Mouse (Mus musculus) heart, embryonic 14.5 days (tissue): ENCODE results near the gene Eri3. TPM values are rescaled to one million over a fixed set of nuclear protein-coding genes. Genes with fewer than 3 reads are reported as not detected.

Source experiments
- ATAC-seq: fragments of 200-750 bp; cut with Nextera tagmentation; 2 replicates; pipeline ENCODE4 v1.8.0; 2017; ENCODE audit warnings: low read depth, moderate TSS enrichment; ENCODE audit not compliant: insufficient number of reproducible peaks, insufficient read depth, low FRiP score
- H3K27ac ChIP-seq, 2 experiments: fragments of 200-500 bp in 1 of 2; fragments of 300-500 bp in 1 of 2; sonication (generic) in 1 of 2; replicated peaks in 1 of 2; 2 replicates each; pipeline ENCODE4 v1.5.1; 2012 to 2014; ENCODE audit warnings: low read depth in 2 of 2, low read length in 2 of 2, control low read depth in 1 of 2, mild to moderate bottlenecking in 1 of 2, mixed read lengths in 1 of 2; ENCODE audit not compliant: control insufficient read depth in 1 of 2, insufficient read depth in 1 of 2
- H3K27me3 ChIP-seq: fragments of 300-500 bp; sonication (generic); 2 replicates; pipeline ENCODE4 v1.6.1; 2014; ENCODE audit warnings: mild to moderate bottlenecking, low read length, control low read depth; ENCODE audit not compliant: control insufficient read depth, insufficient read depth
- H3K36me3 ChIP-seq: fragments of 300-500 bp; sonication (generic); 2 replicates; pipeline ENCODE4 v1.6.1; 2014; ENCODE audit warnings: mild to moderate bottlenecking, control low read depth, low read length, mixed read lengths; ENCODE audit not compliant: control insufficient read depth, insufficient read depth
- H3K4me1 ChIP-seq, 2 experiments: fragments of 200-500 bp in 1 of 2; fragments of 300-500 bp in 1 of 2; sonication (generic) in 1 of 2; 2 replicates each; pipeline ENCODE4 v1.6.1; 2012 to 2014; ENCODE audit warnings: low read length in 2 of 2, control low read depth in 1 of 2, mixed read lengths in 1 of 2; ENCODE audit not compliant: control insufficient read depth in 2 of 2, insufficient read depth in 2 of 2
- H3K4me2 ChIP-seq: fragments of 300-500 bp; sonication (generic); 2 replicates; pipeline ENCODE4 v1.6.1; 2014; ENCODE audit warnings: mild to moderate bottlenecking, low read length
- H3K4me3 ChIP-seq, 2 experiments: fragments of 200-500 bp in 1 of 2; fragments of 300-500 bp in 1 of 2; sonication (generic) in 1 of 2; 2 replicates each; pipeline ENCODE4 v1.5.1; 2012 to 2014; ENCODE audit warnings: low read length in 2 of 2, mild to moderate bottlenecking in 2 of 2, control low read depth in 1 of 2, low read depth in 1 of 2, moderate library complexity in 1 of 2; ENCODE audit not compliant: control insufficient read depth in 1 of 2, insufficient read depth in 1 of 2
- H3K9ac ChIP-seq: fragments of 300-500 bp; sonication (generic); 2 replicates; pipeline ENCODE4 v1.6.1; 2014; ENCODE audit warnings: mild to moderate bottlenecking, low read length
- H3K9me3 ChIP-seq: fragments of 300-500 bp; sonication (generic); 2 replicates; pipeline ENCODE4 v1.6.1; 2016; ENCODE audit warnings: low read length, control low read depth; ENCODE audit not compliant: control insufficient read depth
- WGBS: fragments of 180-500 bp; shearing (Covaris S2); extraction: QIAGEN DNeasy Blood & Tissue Kit; methylation state at CpG from one replicate; pipeline ENCODE4 v1.1.7; 2014; 5-methylcytosine and 5-hydroxymethylcytosine counted together
- polyA plus RNA-seq: library from polyadenylated mRNA; unstranded; fragments of >200 nt; fragmentation: Nextera tagmentation; extraction: Ambion mirVana; gene quantifications from 2 replicates; pipeline ENCODE4 v1.2.1, GENCODE M21; 2014

The Eri3 gene
- polyA plus RNA-seq, 1 experiment from 2014 or later: 128 TPM

GRCm38 (mm10) chr4:117628464-117628863 lies 78.3 kb downstream of the Eri3 start:
- H3K36me3 ChIP-seq: peaks cover 18% of the 10 kb centered on the region; the same call in 1 of the 2 replicates
- 32% methylated on average over 1 of the region's 1 CpGs for WGBS
- H3K27ac ChIP-seq: no peak overlapping the region
- H3K4me1 ChIP-seq: peaks cover 10 to 24% of the 10 kb centered on the region in 2 experiments
- no peak for ATAC-seq
- no peak overlapping the region for H3K4me2 ChIP-seq
- H3K27me3 ChIP-seq: no peaks in the 10 kb centered on the region
- no peak overlapping the region for H3K9ac ChIP-seq
- no peak overlapping the region for H3K4me3 ChIP-seq
- 0 out of 2 replicates have a peak, but pooled peaks cover 2% of the 10 kb centered on the region for H3K9me3 ChIP-seq

- 66% methylated on average over 6 of the region's 6 CpGs for WGBS
Observed at GRCm38 (mm10) chr4:117630053-117630670, 80.0 kb downstream of the Eri3 start.

GRCm38 (mm10) chr4:117633527-117633926 lies 83.4 kb downstream of the Eri3 start:
- Histone ChIP-seq H3K27me3 (no peaks in the 10 kb centered on the region), H3K4me3 (no peak overlapping the region), H3K36me3 (0 out of 2 replicates have a peak, but pooled peaks cover 14% of the 10 kb centered on the region), H3K4me2 (no peak overlapping the region), H3K27ac (no peak overlapping the region), H3K4me1 (peaks cover 9 to 21% of the 10 kb centered on the region in 2 experiments), H3K9ac (no peak overlapping the region), H3K9me3 (0 out of 2 replicates have a peak, but pooled peaks cover 2% of the 10 kb centered on the region)
- ATAC-seq: no peak
- WGBS: 67% methylated on average over 5 of the region's 5 CpGs

More at GRCm38 (mm10) chr4:117630053-117630670, 80.0 kb downstream of the Eri3 start:
- Histone ChIP-seq H3K4me2 (no peak overlapping the region), H3K9ac (no peak overlapping the region), H3K4me3 (no peak overlapping the region), H3K36me3 (peaks cover 24% of the 10 kb centered on the region; the same call in 1 of the 2 replicates), H3K27ac (no peak overlapping the region), H3K4me1 (peaks cover 3 to 15% of the 10 kb centered on the region in 2 experiments), H3K27me3 (no peaks in the 10 kb centered on the region), H3K9me3 (0 out of 2 replicates have a peak, but pooled peaks cover 2% of the 10 kb centered on the region)
- ATAC-seq: peak; percentile 31; the same call in 1 of the 2 replicates

GRCm38 (mm10) chr4:117634642-117635041 lies 84.5 kb downstream of the Eri3 start:
- Histone ChIP-seq H3K36me3 (0 out of 2 replicates have a peak, but pooled peaks cover 14% of the 10 kb centered on the region), H3K9me3 (0 out of 2 replicates have a peak, but pooled peaks cover 2% of the 10 kb centered on the region), H3K4me1 (peaks cover 9 to 17% of the 10 kb centered on the region in 2 experiments), H3K4me3 (no peak overlapping the region), H3K9ac (no peak overlapping the region), H3K4me2 (no peak overlapping the region), H3K27me3 (no peaks in the 10 kb centered on the region), H3K27ac (no peak overlapping the region)
- no peak for ATAC-seq
- 56% methylated on average over 7 of the region's 7 CpGs for WGBS

GRCm38 (mm10) chr4:117636152-117636551 lies 86.0 kb downstream of the Eri3 start:
- Histone ChIP-seq H3K36me3 (peaks cover 22% of the 10 kb centered on the region; the same call in 1 of the 2 replicates), H3K9me3 (0 out of 2 replicates have a peak, but pooled peaks cover 2% of the 10 kb centered on the region), H3K27me3 (no peaks in the 10 kb centered on the region), H3K27ac (no peak overlapping the region), H3K9ac (no peak overlapping the region), H3K4me1 (peaks cover 6% of the 10 kb centered on the region in 2 experiments; a peak in 1 of 4 replicates), H3K4me3 (no peak overlapping the region), H3K4me2 (no peak overlapping the region)
- 37% methylated on average over 4 of the region's 4 CpGs for WGBS
- no peak for ATAC-seq

- H3K4me1 ChIP-seq: peaks cover 6% of the 10 kb centered on the region in 2 experiments; a peak in 1 of 4 replicates
Observed at GRCm38 (mm10) chr4:117636891-117637613, 86.9 kb downstream of the Eri3 start.

GRCm38 (mm10) chr4:117640925-117641703 lies 90.9 kb downstream of the Eri3 start:
- Histone ChIP-seq H3K9me3 (no peaks in the 10 kb centered on the region), H3K27ac (no peak overlapping the region), H3K9ac (no peak overlapping the region), H3K4me3 (no peak overlapping the region), H3K36me3 (peaks cover 15% of the 10 kb centered on the region; the same call in 1 of the 2 replicates), H3K4me2 (no peak overlapping the region), H3K27me3 (no peaks in the 10 kb centered on the region), H3K4me1 (peaks cover 3 to 14% of the 10 kb centered on the region in 2 experiments; a peak in 3 of 4 replicates)
- 97% methylated on average over 1 of the region's 1 CpGs for WGBS
- ATAC-seq: no peak

More at GRCm38 (mm10) chr4:117636891-117637613, 86.9 kb downstream of the Eri3 start:
- H3K4me3 ChIP-seq: no peak overlapping the region
- no peak overlapping the region for H3K9ac ChIP-seq
- H3K27me3 ChIP-seq: no peaks in the 10 kb centered on the region
- 66% methylated on average over 22 of the region's 22 CpGs for WGBS
- no peak overlapping the region for H3K4me2 ChIP-seq
- no peak overlapping the region for H3K27ac ChIP-seq
- H3K36me3 ChIP-seq: peaks cover 21% of the 10 kb centered on the region; the same call in 1 of the 2 replicates
- 0 out of 2 replicates have a peak, but pooled peaks cover 2% of the 10 kb centered on the region for H3K9me3 ChIP-seq
- no peak for ATAC-seq
